Mouse (Mus musculus) kidney, adult 18-20 months (tissue): ENCODE measurements around the gene Hbs1l.

Experiments
- DNase-seq: peaks from one replicate; pipeline ENCODE4 v3.0.0; 2021

Gene Hbs1l

GRCm38 (mm10) chr10:21295759-21296621 is at the start of gene Hbs1l:
Gene Hbs1l (plus strand): TSS chr10:21295979.
- peak; percentile 91 for DNase-seq

DNA sequence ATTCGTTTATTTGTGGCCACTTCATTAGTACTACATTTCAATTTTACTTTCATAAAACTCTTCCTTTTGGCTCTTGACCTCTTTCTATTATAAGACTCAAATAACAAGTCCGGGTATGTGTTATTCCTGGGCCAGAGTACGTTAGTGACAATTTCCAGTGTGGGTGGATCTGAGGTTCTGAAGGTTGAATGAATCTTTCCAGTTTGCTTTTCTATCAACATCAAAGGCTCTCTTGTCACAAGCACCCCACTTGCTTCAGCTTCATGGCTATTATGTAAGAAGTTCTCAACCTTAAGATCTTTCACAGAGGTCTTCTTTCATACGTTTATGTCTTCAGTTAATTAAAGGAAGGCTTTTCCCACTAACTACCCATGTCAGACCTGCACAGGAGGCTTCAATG is 47.2 kb upstream of the Hbs1l start:
- DNase-seq = no peak

DNA sequence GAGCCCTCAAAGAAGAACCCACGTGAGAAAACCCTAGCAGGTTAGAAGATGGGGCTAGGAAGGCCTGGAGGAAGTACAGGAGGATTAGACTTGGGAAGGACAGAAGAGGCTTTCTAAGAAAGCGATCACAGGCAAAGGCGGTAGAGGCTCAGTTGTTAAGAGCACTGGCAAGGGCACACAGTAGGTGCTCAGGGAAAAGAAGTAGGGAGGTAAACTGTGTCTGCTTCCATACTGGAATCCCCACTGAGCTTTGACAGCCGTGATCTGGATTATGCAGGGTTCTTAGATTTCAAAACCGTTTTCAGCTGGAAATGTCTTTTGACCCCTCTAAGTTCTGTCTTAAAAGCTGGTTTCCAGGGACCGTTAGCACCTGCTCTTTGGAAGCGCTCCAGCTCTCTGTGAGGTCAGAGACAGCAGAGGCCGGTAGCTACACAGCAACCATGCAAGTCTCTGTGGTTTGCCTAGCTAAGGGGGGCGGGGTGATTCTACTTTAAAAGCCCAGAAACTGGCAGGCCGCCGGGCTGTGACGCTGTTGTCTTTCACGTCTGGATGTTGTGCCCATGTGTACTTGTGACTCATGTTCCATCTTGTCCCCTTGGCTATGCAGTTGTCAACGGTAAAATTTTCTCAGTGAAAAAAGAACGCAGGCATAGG is 43.8 kb upstream of the Hbs1l start:
- DNase-seq = peak; percentile 5

DNA sequence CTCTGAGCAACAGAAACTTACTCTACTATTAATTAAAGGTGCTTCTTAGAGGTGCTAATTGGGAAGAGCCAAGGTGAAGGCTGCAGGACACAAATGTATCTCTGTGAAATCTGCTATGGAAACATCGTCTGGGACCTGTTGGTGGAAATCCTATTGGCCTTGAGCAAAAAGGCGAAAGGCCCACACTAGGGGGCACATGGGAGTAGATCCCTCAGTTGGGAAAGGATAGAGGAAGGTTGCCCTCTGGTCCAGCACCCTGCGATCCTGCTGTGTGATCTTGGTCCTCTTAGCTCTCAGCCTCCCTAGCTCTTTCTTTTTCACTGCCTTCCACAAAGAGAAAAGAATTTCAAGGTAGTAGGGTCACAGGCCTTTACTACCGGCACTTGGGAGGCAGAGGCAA is 43.0 kb upstream of the Hbs1l start:
- no peak for DNase-seq

DNA sequence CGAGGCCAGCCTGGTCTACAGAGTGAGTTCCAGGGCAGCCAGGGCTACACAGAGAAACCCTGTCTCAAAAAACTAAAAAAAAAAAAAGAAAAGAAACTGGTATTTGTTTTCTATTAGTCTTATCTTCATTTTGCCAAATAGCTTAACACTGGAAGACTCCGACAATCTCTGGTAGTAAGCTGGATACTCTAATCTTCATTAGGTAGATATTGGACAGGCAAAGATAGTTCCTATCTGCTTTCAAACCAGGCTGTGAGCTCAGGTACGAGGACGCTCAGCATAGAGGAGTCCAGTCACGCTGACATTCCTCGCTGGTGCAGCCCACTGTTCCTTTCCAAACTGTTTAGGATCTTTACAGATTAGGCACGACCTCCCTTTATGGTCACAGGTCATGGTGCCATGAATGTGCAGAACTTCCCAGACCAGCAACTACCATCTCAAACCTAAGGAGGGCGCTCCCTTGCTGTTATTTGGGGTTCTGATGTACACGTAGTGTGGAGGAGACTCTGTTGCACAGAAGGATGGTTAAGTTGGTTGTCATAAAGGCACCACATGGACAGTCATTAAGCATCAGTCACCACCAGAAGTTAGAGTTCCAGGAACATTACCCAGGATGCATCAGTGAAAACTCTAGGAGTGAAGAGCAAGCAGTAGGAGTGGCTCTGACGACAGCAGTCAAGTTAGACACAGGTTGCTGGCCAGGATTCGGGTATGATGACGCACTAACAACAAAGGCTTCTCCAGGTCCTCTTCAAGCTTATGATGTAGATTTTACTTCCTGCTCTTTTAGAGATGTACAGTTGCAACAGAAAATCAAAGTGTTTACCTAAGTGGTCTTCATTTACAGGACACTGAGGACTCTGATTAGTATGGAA is 41.3 kb upstream of the Hbs1l start:
- DNase-seq = no peak

- DNase-seq = no peak
These were observed 38.5 kb upstream of the Hbs1l start for GRCm38 (mm10) chr10:21257244-21257643.

- no peak for DNase-seq
These were observed 36.1 kb upstream of the Hbs1l start for GRCm38 (mm10) chr10:21259649-21260048.

GRCm38 (mm10) chr10:21265188-21265587 is 30.6 kb upstream of the Hbs1l start:
- DNase-seq = no peak

DNA sequence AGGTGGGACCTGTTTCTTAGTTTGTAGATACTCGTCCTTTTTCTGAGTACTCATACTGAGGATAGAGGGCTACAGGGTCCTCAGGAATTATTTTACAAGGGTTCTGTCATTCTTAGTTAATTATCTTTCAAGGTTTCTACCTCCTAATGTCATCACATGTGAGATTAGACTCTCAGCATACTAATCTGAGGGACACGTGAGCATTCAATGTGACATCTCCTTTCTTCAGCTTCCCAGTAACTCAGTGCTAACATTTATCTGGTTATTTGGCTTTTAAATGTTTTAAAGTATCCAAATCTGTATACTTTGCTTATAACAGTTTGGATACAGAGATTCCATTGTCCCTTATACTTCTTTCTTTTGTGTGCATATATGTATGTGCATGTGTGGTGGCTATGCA is 28.3 kb upstream of the Hbs1l start:
- DNase-seq = no peak

GRCm38 (mm10) chr10:21268786-21269410 is 26.9 kb upstream of the Hbs1l start:
- DNase-seq = no peak

- DNase-seq = no peak
These were observed 25.9 kb upstream of the Hbs1l start for GRCm38 (mm10) chr10:21269920-21270319.

GRCm38 (mm10) chr10:21270905-21271304 is 24.9 kb upstream of the Hbs1l start:
- no peak for DNase-seq

DNA sequence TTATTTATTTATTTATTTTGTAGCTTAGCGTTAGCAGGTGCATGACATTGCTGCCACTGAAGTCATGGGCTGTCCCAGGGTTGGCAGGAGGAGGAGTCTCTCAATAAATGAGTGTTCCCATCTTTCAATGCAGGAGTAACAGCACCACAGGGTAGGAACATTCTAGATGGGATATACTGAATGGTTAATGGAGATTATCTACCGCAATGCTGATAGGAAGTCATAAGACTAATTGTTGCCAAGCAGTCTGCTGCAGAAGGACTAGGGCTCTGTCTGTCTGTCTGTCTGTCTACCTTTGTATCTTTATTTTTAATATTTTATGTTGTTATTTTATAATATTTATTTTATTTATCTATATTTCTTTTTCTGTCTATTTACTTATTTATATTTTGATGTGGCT is 24.5 kb upstream of the Hbs1l start:
- DNase-seq = no peak

GRCm38 (mm10) chr10:21271785-21272184 is 24.0 kb upstream of the Hbs1l start:
- DNase-seq = no peak

GRCm38 (mm10) chr10:21287243-21288127 is 8.3 kb upstream of the Hbs1l start:
- DNase-seq = no peak

- no peak for DNase-seq
These were observed 4.6 kb upstream of the Hbs1l start for GRCm38 (mm10) chr10:21291228-21291627.

GRCm38 (mm10) chr10:21294217-21294616 is 1.6 kb upstream of the Hbs1l start:
- no peak for DNase-seq

- no peak for DNase-seq
These were observed 401 bp upstream of the Hbs1l start for GRCm38 (mm10) chr10:21295397-21295758.

DNA sequence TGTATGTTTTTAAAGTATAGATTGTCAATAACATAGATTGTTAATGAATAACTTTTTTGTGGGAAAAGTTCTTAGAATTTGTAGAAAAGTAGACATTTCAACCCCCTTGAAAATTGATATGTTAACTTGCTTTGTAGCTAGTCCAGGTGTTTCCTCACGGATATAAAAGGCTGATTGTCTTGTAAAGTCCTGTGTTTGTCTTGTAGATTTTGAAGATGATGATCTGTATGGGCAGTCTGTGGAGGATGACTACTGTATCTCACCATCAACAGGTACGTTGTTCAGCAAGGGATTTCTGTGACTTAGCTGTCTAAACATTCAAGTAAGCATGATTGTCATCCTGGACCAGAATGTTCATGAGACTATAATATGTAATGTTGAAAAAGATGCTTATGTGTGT is 3.2 kb downstream of the Hbs1l start:
- DNase-seq = no peak

DNA sequence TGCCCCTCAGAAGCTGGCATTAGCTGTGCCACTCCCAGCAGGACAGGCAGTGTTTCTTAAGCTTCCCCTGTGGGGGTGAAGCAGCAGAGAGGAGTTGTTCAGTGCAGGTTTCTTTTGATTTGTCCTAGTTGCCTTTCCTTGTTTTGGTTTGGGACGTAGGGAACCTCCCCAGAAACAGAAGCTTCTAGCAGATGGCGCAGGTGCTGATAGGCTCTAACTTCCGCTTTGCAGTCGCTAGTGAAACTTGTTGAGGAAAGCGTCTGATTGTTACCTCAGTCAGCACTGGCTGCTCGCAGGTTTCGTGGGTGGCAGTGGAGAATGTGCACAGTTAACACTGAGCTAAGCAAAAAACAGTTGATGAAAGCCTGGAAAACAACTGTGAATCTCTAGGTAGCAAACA is 6.0 kb downstream of the Hbs1l start:
- DNase-seq = no peak

GRCm38 (mm10) chr10:21304672-21305632 is 9.2 kb downstream of the Hbs1l start:
- DNase-seq = peak; percentile 35
